ENCODE assay signal across 11 mouse cellular contexts in the genomic region with DNA sequence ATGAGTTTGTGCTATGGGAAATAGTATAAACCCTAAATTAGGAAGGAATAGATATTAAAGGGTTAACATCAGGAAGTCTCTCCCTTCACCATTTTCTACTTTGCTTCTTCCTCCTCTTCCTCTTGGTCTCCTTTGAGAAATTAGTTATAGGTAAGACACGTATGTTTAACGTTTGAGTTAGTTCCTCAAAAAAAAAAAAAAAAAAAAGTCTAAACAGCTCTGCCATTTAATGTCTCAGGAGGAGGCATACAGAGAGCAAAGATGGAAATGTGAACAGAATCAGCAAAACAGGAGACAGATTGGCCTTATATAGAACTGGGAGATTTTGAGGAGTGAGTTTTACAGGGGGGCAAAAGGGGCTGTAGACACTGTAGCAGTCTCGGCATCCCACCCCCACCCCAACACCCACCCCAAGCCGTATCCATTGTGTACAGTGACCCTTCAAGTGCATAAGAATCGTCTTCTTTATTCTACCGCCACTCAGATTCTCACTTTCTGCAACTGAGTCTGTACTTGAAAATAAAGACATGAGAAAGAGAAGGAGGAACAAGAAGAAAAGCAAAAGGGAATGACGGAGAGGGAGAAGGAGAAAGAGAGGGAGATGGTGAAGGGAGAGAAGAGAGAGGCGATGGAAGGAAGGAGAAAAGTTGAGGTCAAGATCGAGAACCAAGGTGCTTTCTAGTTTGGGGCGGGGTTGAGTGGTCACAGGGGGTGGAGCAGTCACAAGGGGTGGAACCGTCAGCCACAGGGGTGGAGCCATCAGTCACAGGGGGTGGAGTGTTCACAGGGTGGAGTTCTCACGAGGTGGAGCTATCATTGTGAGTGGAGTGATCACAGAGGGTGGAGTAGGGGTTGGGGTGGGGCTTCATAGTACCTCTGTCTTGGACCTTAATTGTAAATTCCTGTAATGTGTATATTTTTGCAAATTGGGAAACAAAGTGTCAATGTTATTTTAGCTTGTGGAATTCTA.
DNase-seq lines count a peak whose midpoint lies in the region; ATAC-seq and TF ChIP-seq lines count a peak whose summit lies in the region.
"Had no signal": no experiment of that assay in that cellular context is flagged by ENCODE, and none has a peak within 500 bp of the region (broad histone marks: within the 10 kb centered on the region; RNA-seq: fewer than 3 reads in every experiment).

No protein-coding gene starts in this region.

- peak; percentile 90 for DNase-seq in heart, embryonic 10.5 days (ENCODE audit: low spot score)
- no peak for DNase-seq in heart, adult 2 months
- DNase-seq in ovary, adult 18-20 months (ENCODE audit: low spot score): no peak
- DNase-seq: adrenal gland, postnatal 36 days had no signal

- no peaks in the 10 kb centered on the region for H3K9me3 ChIP-seq in heart, embryonic 10.5 days
- no peaks in the 10 kb centered on the region for H3K9me3 ChIP-seq in midbrain, embryonic 13.5 days
- H3K9me3 ChIP-seq in midbrain, embryonic 15.5 days: no peaks in the 10 kb centered on the region
- no peaks in the 10 kb centered on the region for H3K9me3 ChIP-seq in intestine, embryonic 16.5 days (ENCODE audit: control insufficient read depth, low read length)
- H3K9me3 ChIP-seq in stomach, embryonic 16.5 days (replicated peaks; ENCODE audit: control insufficient read depth, low read length): no peaks in the 10 kb centered on the region
- H3K9me3 ChIP-seq: embryonic facial prominence, embryonic 12.5 days; neural tube, embryonic 12.5 days had no signal

- H3K4me1 ChIP-seq in heart, embryonic 10.5 days: peaks cover 18% of the 10 kb centered on the region
- no peaks in the 10 kb centered on the region for H3K4me1 ChIP-seq in heart, adult 2 months (ENCODE audit: control insufficient read depth, insufficient read depth, low read length)
- peaks cover 5% of the 10 kb centered on the region; the same call in 1 of the 2 replicates for H3K4me1 ChIP-seq in midbrain, embryonic 13.5 days (replicated peaks)
- H3K4me1 ChIP-seq in midbrain, embryonic 15.5 days: no peaks in the 10 kb centered on the region
- no peaks in the 10 kb centered on the region for H3K4me1 ChIP-seq in intestine, embryonic 16.5 days (ENCODE audit: control insufficient read depth, insufficient read depth, low read length)
- H3K4me1 ChIP-seq in stomach, embryonic 16.5 days (ENCODE audit: control insufficient read depth, insufficient read depth, low read length): 0 out of 2 replicates have a peak, but pooled peaks cover 6% of the 10 kb centered on the region
- H3K4me1 ChIP-seq: embryonic facial prominence, embryonic 12.5 days; neural tube, embryonic 12.5 days had no signal

- no peak overlapping the region for H3K9ac ChIP-seq in heart, adult 2 months (ENCODE audit: low read depth, low read length)
- H3K9ac ChIP-seq in midbrain, embryonic 13.5 days (replicated peaks): no peak overlapping the region
- no peak overlapping the region for H3K9ac ChIP-seq in midbrain, embryonic 15.5 days
- no peak overlapping the region for H3K9ac ChIP-seq in intestine, embryonic 16.5 days (ENCODE audit: low read depth, low read length)
- H3K9ac ChIP-seq in stomach, embryonic 16.5 days (ENCODE audit: low read length): no peak overlapping the region
- H3K9ac ChIP-seq: embryonic facial prominence, embryonic 12.5 days; neural tube, embryonic 12.5 days had no signal

- WGBS in heart, embryonic 10.5 days: 59% methylated on average over 12 of the region's 12 CpGs
- WGBS in heart, adult 2 months: 66% methylated on average over 12 of the region's 12 CpGs
- WGBS in midbrain, embryonic 13.5 days: 49% methylated on average over 12 of the region's 12 CpGs
- 52% methylated on average over 12 of the region's 12 CpGs for WGBS in midbrain, embryonic 15.5 days
- WGBS in intestine, embryonic 16.5 days: 58% methylated on average over 12 of the region's 12 CpGs
- 60% methylated on average over 12 of the region's 12 CpGs for WGBS in stomach, embryonic 16.5 days

- TF ChIP-seq POLR2A in heart, adult 2 months (IDR thresholded peaks at IDR 0.05; ENCODE audit: insufficient read depth, low read depth, low read length): no peak

- TF ChIP-seq CTCF in heart, adult 2 months (IDR thresholded peaks at IDR 0.05): no peak

- intact Hi-C loops in heart, adult 2 months (cut with DNase I): no loop called here

- no peak overlapping the region for H3K4me3 ChIP-seq in heart, embryonic 10.5 days
- H3K4me3 ChIP-seq in heart, adult 2 months: no peak overlapping the region
- H3K4me3 ChIP-seq in midbrain, embryonic 13.5 days (replicated peaks): no peak overlapping the region
- no peak overlapping the region for H3K4me3 ChIP-seq in midbrain, embryonic 15.5 days
- H3K4me3 ChIP-seq in intestine, embryonic 16.5 days (ENCODE audit: low read length): no peak overlapping the region
- no peak overlapping the region for H3K4me3 ChIP-seq in stomach, embryonic 16.5 days (replicated peaks; ENCODE audit: low read length)
- H3K4me3 ChIP-seq: embryonic facial prominence, embryonic 12.5 days; neural tube, embryonic 12.5 days had no signal

- no peaks in the 10 kb centered on the region for H3K27me3 ChIP-seq in heart, embryonic 10.5 days (ENCODE audit: insufficient read depth, poor library complexity, severe bottlenecking)
- H3K27me3 ChIP-seq in heart, adult 2 months (ENCODE audit: control insufficient read depth, insufficient read depth, low read length): no peaks in the 10 kb centered on the region
- no peaks in the 10 kb centered on the region for H3K27me3 ChIP-seq in midbrain, embryonic 13.5 days
- H3K27me3 ChIP-seq in midbrain, embryonic 15.5 days (replicated peaks): no peaks in the 10 kb centered on the region
- no peaks in the 10 kb centered on the region for H3K27me3 ChIP-seq in intestine, embryonic 16.5 days (replicated peaks; ENCODE audit: control insufficient read depth, insufficient read depth, low read length)
- no peaks in the 10 kb centered on the region for H3K27me3 ChIP-seq in stomach, embryonic 16.5 days (ENCODE audit: control insufficient read depth, insufficient read depth, low read length)
- H3K27me3 ChIP-seq: embryonic facial prominence, embryonic 12.5 days; neural tube, embryonic 12.5 days had no signal

- H3K4me2 ChIP-seq in midbrain, embryonic 13.5 days (replicated peaks): no peak overlapping the region
- no peak overlapping the region for H3K4me2 ChIP-seq in midbrain, embryonic 15.5 days
- H3K4me2 ChIP-seq in intestine, embryonic 16.5 days (ENCODE audit: low read depth, low read length): no peak overlapping the region
- H3K4me2 ChIP-seq in stomach, embryonic 16.5 days (ENCODE audit: low read depth, low read length): no peak overlapping the region
- H3K4me2 ChIP-seq: embryonic facial prominence, embryonic 12.5 days; neural tube, embryonic 12.5 days had no signal

- no peaks in the 10 kb centered on the region for H3K79me2 ChIP-seq in heart, adult 2 months (replicated peaks; ENCODE audit: control insufficient read depth, insufficient read depth, low read length)

- ATAC-seq in midbrain, embryonic 13.5 days: peak; percentile 55; the same call in 1 of the 2 replicates
- ATAC-seq in midbrain, embryonic 15.5 days (replicated peaks): no peak; the same call in 1 of the 2 replicates
- peak; percentile 72 for ATAC-seq in intestine, embryonic 16.5 days
- peak; percentile 78; the same call in 1 of the 2 replicates for ATAC-seq in stomach, embryonic 16.5 days (ENCODE audit: insufficient read depth, low FRiP score)
- no peak for ATAC-seq in CD4-positive, CD25-positive, alpha-beta regulatory T cell, adult 4 months

- peaks cover 6% of the 10 kb centered on the region; the same call in 1 of the 2 replicates for H3K36me3 ChIP-seq in heart, embryonic 10.5 days
- no peaks in the 10 kb centered on the region for H3K36me3 ChIP-seq in heart, adult 2 months (ENCODE audit: control insufficient read depth, insufficient read depth, low read length)
- peaks cover under 1% of the 10 kb centered on the region; the same call in 1 of the 2 replicates for H3K36me3 ChIP-seq in midbrain, embryonic 13.5 days
- 0 out of 2 replicates have a peak, but pooled peaks cover 11% of the 10 kb centered on the region for H3K36me3 ChIP-seq in midbrain, embryonic 15.5 days (replicated peaks)
- H3K36me3 ChIP-seq in intestine, embryonic 16.5 days (ENCODE audit: control insufficient read depth, insufficient read depth, low read length): no peaks in the 10 kb centered on the region
- H3K36me3 ChIP-seq in stomach, embryonic 16.5 days (ENCODE audit: control insufficient read depth, insufficient read depth, low read length): no peaks in the 10 kb centered on the region
- H3K36me3 ChIP-seq: embryonic facial prominence, embryonic 12.5 days had no signal

- no peak for TF ChIP-seq EP300 in heart, adult 2 months (IDR thresholded peaks at IDR 0.05; ENCODE audit: insufficient read depth, low read depth, low read length)

- H3K27ac ChIP-seq in heart, embryonic 10.5 days: peak overlapping the region; percentile 74; the same call in 1 of the 2 replicates
- no peak overlapping the region for H3K27ac ChIP-seq in heart, adult 2 months
- no peak overlapping the region for H3K27ac ChIP-seq in midbrain, embryonic 13.5 days
- H3K27ac ChIP-seq in midbrain, embryonic 15.5 days: no peak overlapping the region
- no peak overlapping the region for H3K27ac ChIP-seq in intestine, embryonic 16.5 days (ENCODE audit: low read length)
- peak overlapping the region; percentile 3; the same call in 1 of the 2 replicates for H3K27ac ChIP-seq in stomach, embryonic 16.5 days (ENCODE audit: low read length)
- H3K27ac ChIP-seq: embryonic facial prominence, embryonic 12.5 days; neural tube, embryonic 12.5 days had no signal

Comparison
In these comparisons a context has a peak if more than half of its experiments do, and no peak if none do; other contexts are left out.
1. H3K27ac ChIP-seq: peak in heart, embryonic 10.5 days (single experiment) and stomach, embryonic 16.5 days (single experiment); none in heart, adult 2 months (single experiment), midbrain, embryonic 13.5 days (single experiment), midbrain, embryonic 15.5 days (single experiment) and intestine, embryonic 16.5 days (single experiment).
2. ATAC-seq: peak in midbrain, embryonic 13.5 days (single experiment), intestine, embryonic 16.5 days (single experiment) and stomach, embryonic 16.5 days (single experiment); none in midbrain, embryonic 15.5 days (single experiment) and CD4-positive, CD25-positive, alpha-beta regulatory T cell, adult 4 months (single experiment).